Mouse (Mus musculus) frontal cortex, postnatal 25 days (tissue): ENCODE results near the gene Ankrd24.
"Not testable (repeated sequence)": the region's sequence is repeated elsewhere in the genome, so short reads cannot be mapped to it uniquely, and the experiment has no call there.

Experiments
- DNase-seq, 2 experiments: peaks; one replicate each; pipeline ENCODE4 v3.0.0; 2022; ENCODE audit warnings: low spot score in 2 of 2

Ankrd24 gene

GRCm38 (mm10) chr10:81605666-81605973 lies 22.7 kb upstream of the Ankrd24 start:
- DNase-seq, result no peak

GRCm38 (mm10) chr10:81605974-81606751 lies 22.2 kb upstream of the Ankrd24 start, which contains the start of gene BC025920:
Gene BC025920, plus strand, starts transcription at chr10:81606270.
- peak; percentile 80 to 88 for DNase-seq

- DNase-seq, result no peak
Observed at GRCm38 (mm10) chr10:81608308-81608707, 20.0 kb upstream of the Ankrd24 start.

GRCm38 (mm10) chr10:81612779-81613178 lies 15.6 kb upstream of the Ankrd24 start:
- DNase-seq, result no peak

GRCm38 (mm10) chr10:81615486-81615885 lies 12.9 kb upstream of the Ankrd24 start:
- no peak for DNase-seq

GRCm38 (mm10) chr10:81619976-81620375 lies 8.4 kb upstream of the Ankrd24 start:
- DNase-seq, result no peak

GRCm38 (mm10) chr10:81620786-81621185 lies 7.6 kb upstream of the Ankrd24 start:
- DNase-seq, result no peak

- no peak for DNase-seq
Observed at GRCm38 (mm10) chr10:81623441-81623840, 4.9 kb upstream of the Ankrd24 start.

GRCm38 (mm10) chr10:81626101-81626993 lies 2.0 kb upstream of the Ankrd24 start:
- DNase-seq, result no peak

GRCm38 (mm10) chr10:81626994-81627835 lies 1.1 kb upstream of the Ankrd24 start, which contains the start of gene Sirt6:
Gene Sirt6, minus strand, starts transcription at chr10:81627797.
- DNase-seq, result peak; percentile 81 to 89

- DNase-seq, result no peak
Observed at GRCm38 (mm10) chr10:81627836-81628220, 512 bp upstream of the Ankrd24 start.

- peak; percentile 64 to 71 for DNase-seq
Observed at GRCm38 (mm10) chr10:81633253-81634099, 5.1 kb downstream of the Ankrd24 start.

- no peak for DNase-seq
Observed at GRCm38 (mm10) chr10:81636338-81636737, 8.0 kb downstream of the Ankrd24 start.

GRCm38 (mm10) chr10:81638101-81638500 lies 9.8 kb downstream of the Ankrd24 start:
- DNase-seq, result no peak

GRCm38 (mm10) chr10:81640825-81641224 lies 12.5 kb downstream of the Ankrd24 start:
- DNase-seq, result not testable (repeated sequence)

- no peak for DNase-seq
Observed at GRCm38 (mm10) chr10:81641566-81641965, 13.2 kb downstream of the Ankrd24 start.

- DNase-seq, result no peak
Observed at GRCm38 (mm10) chr10:81641978-81642647, 13.8 kb downstream of the Ankrd24 start.

- DNase-seq, result no peak
Observed at GRCm38 (mm10) chr10:81642648-81643448, 14.5 kb downstream of the Ankrd24 start.

GRCm38 (mm10) chr10:81643449-81644055 lies 15.2 kb downstream of the Ankrd24 start:
- DNase-seq, result peak; percentile 82 to 91
